Mouse (Mus musculus): Measurements from ENCODE around the gene Gm20908. TPM values are rescaled to one million over a fixed set of nuclear protein-coding genes. Genes with fewer than 3 reads are reported as not detected.
"Not testable (repeated sequence)": the region's sequence is repeated elsewhere in the genome, so short reads cannot be mapped to it uniquely, and the experiment has no call there.

Gm20908 gene
- polyA plus RNA-seq (2015; fragmentation: Nextera tagmentation; extraction: Ambion mirVana) = not detected in 2 replicates

- no CpG with 5 or more reads among the region's 6 CpGs for WGBS
- H3K9me3 ChIP-seq (ENCODE audit: control insufficient read depth, low read length); H3K36me3 ChIP-seq (ENCODE audit: control insufficient read depth, insufficient read depth, low read length); H3K4me1 ChIP-seq (replicated peaks; ENCODE audit: control insufficient read depth, insufficient read depth, low read length); H3K9ac ChIP-seq (ENCODE audit: low read length); ATAC-seq (ENCODE audit: low read depth); H3K27ac ChIP-seq (ENCODE audit: low read length); H3K4me2 ChIP-seq (ENCODE audit: low read depth, low read length); H3K4me3 ChIP-seq (ENCODE audit: low read length); H3K27me3 ChIP-seq (ENCODE audit: control insufficient read depth, insufficient read depth, low read depth, low read length): not testable (repeated sequence)
Observed at GRCm38 (mm10) chrY:64472966-64473365, at the start of gene Gm20908. Gene Gm20908 (plus strand): TSS chrY:64473266.
